Comparison of ENCODE assay signal across 24 mouse cellular contexts in the genomic region with DNA sequence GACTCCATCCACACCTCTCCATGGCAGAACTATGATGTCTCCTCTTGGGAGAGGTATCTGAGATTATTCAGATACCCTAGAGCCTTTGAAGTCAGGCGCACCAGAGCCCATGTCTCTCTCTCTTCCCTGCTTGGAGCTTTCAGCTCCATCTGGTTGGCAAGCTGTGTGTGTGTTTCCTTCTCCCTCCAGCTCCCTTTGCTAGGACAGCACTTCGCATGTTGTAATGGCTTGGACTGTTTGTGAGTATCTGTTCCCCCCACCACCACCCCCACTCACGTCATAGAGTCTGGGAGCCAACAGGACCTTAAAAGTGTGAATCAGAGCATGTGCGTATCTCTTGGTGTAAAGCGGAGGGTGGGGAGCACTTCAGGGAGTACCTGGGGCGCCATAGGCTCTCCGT. TPM values are rescaled to one million over a fixed set of nuclear protein-coding genes. Genes with fewer than 3 reads are reported as not detected.
DNase-seq lines count a peak whose midpoint lies in the region; ATAC-seq and TF ChIP-seq lines count a peak whose summit lies in the region.
"Had no signal": no experiment of that assay in that cellular context is flagged by ENCODE, and none has a peak within 500 bp of the region (broad histone marks: within the 10 kb centered on the region; RNA-seq: fewer than 3 reads in every experiment).

No protein-coding gene starts in this region.

- DNase-seq in cerebellum, postnatal 10 days: peak; percentile 62 to 74
- no peak for DNase-seq in cerebellum, adult 8-10 months
- DNase-seq in left cerebral cortex, adult 2 months (ENCODE audit: extremely low spot score in 1 of 2, low spot score in 2 of 2): no peak
- DNase-seq in left cerebral cortex, adult 9 months (ENCODE audit: low spot score in 2 of 2): no peak
- peak; percentile 74 for DNase-seq in forebrain, postnatal 0 days
- DNase-seq in lung, postnatal 4 days: no peak
- DNase-seq: adrenal gland, postnatal 25 days; B cell, adult 2 months; embryo, embryonic 11 days; heart, postnatal 14 days; kidney, adult 9 months; kidney, postnatal 25 days; liver, postnatal 0 days; lung, postnatal 10 days; spleen, adult 18-20 months; thymus, postnatal 4 days had no signal

- no peak overlapping the region for H3K9ac ChIP-seq in forebrain, postnatal 0 days
- H3K9ac ChIP-seq: hindbrain, embryonic 12.5 days; liver, postnatal 0 days; midbrain, embryonic 13.5 days; neural tube, embryonic 13.5 days had no signal

- intact Hi-C loops in left cerebral cortex, adult 2 months (cut with DNase I): no loop called here

- WGBS in forebrain, postnatal 0 days: 71% methylated on average over 7 of the region's 7 CpGs

- no peaks in the 10 kb centered on the region for H3K27me3 ChIP-seq in forebrain, postnatal 0 days (ENCODE audit: insufficient read depth, low read length)

- H3K4me2 ChIP-seq in forebrain, postnatal 0 days (ENCODE audit: low read depth): no peak overlapping the region
- H3K4me2 ChIP-seq: heart, embryonic 11.5 days; hindbrain, embryonic 12.5 days; midbrain, embryonic 13.5 days; neural tube, embryonic 13.5 days had no signal

- peaks cover 12% of the 10 kb centered on the region; the same call in 1 of the 2 replicates for H3K4me1 ChIP-seq in forebrain, postnatal 0 days (ENCODE audit: insufficient read depth)
- H3K4me1 ChIP-seq: hindbrain, embryonic 12.5 days had no signal

- TF ChIP-seq CTCF in left cerebral cortex, adult 2 months (IDR thresholded peaks at IDR 0.05): no peak
- no peak for TF ChIP-seq CTCF in forebrain, postnatal 0 days (IDR thresholded peaks at IDR 0.05; ENCODE audit: low read depth)

- H3K9me3 ChIP-seq in forebrain, postnatal 0 days (ENCODE audit: low read length): no peaks in the 10 kb centered on the region
- H3K9me3 ChIP-seq: hindbrain, embryonic 12.5 days; limb, embryonic 10.5 days; midbrain, embryonic 13.5 days; neural tube, embryonic 13.5 days had no signal

- peak overlapping the region; percentile 64 for H3K27ac ChIP-seq in left cerebral cortex, adult 2 months
- peak overlapping the region; percentile 54; the same call in 1 of the 2 replicates for H3K27ac ChIP-seq in forebrain, postnatal 0 days (ENCODE audit: low read depth, low read length)
- H3K27ac ChIP-seq: hindbrain, embryonic 12.5 days; limb, embryonic 10.5 days; midbrain, embryonic 13.5 days; neural tube, embryonic 13.5 days had no signal

- peak; percentile 89 for ATAC-seq in forebrain, postnatal 0 days
- ATAC-seq in erythroid progenitor cell, adult 5-6 weeks (replicated peaks; ENCODE audit: low FRiP score, poor library complexity, severe bottlenecking): no peak
- ATAC-seq: liver, postnatal 0 days; midbrain, embryonic 13.5 days had no signal

- H3K36me3 ChIP-seq in forebrain, postnatal 0 days (ENCODE audit: insufficient read depth): no peaks in the 10 kb centered on the region
- H3K36me3 ChIP-seq: hindbrain, embryonic 12.5 days; limb, embryonic 10.5 days; midbrain, embryonic 13.5 days; neural tube, embryonic 13.5 days had no signal

- no peak overlapping the region for H3K4me3 ChIP-seq in left cerebral cortex, adult 2 months
- no peak overlapping the region for H3K4me3 ChIP-seq in forebrain, postnatal 0 days (ENCODE audit: low read depth, low read length)
- H3K4me3 ChIP-seq: hindbrain, embryonic 12.5 days; limb, embryonic 10.5 days; midbrain, embryonic 13.5 days; neural tube, embryonic 13.5 days had no signal

RNA-seq across cellular contexts. Expression of a gene that starts 6.5 kb away (rescaled TPM):
- total RNA-seq in left cerebral cortex, adult 2 months (2021): 100 to 1,000 TPM; 798 to 848 TPM
- 98.4 and 102 TPM in 2 replicates for total RNA-seq in forebrain, postnatal 0 days (2014; rRNA removed)
- 40.0 and 49.8 TPM in 2 replicates for polyA plus RNA-seq in forebrain, postnatal 0 days (2015; fragmentation: Nextera tagmentation; extraction: Ambion mirVana)
- 2.9 and 5.4 TPM in 2 replicates for total RNA-seq in erythroid progenitor cell, adult 5-6 weeks (2015; ENCODE audit: low replicate concordance)
- 2.1 and 2.2 TPM in 2 replicates for total RNA-seq in erythroid progenitor cell, adult 5-6 weeks (2017; ENCODE audit: low replicate concordance)
- total RNA-seq: granulocyte monocyte progenitor cell, adult 5-6 weeks; megakaryocyte, adult 5-6 weeks had no signal

Comparison
In these comparisons a context has a peak if more than half of its experiments do, and no peak if none do; other contexts are left out.
1. DNase-seq: peak in cerebellum, postnatal 10 days (2 of 2) and forebrain, postnatal 0 days (single experiment); none in cerebellum, adult 8-10 months (single experiment), left cerebral cortex, adult 2 months (0 of 2), left cerebral cortex, adult 9 months (0 of 2) and lung, postnatal 4 days (0 of 2).
2. RNA of a gene that starts 6.5 kb away (total RNA-seq): 798 to 848 TPM in left cerebral cortex, adult 2 months and 98.4 to 102 TPM in forebrain, postnatal 0 days; 2.1 to 5.4 TPM in erythroid progenitor cell, adult 5-6 weeks; every median in the first group is over 10 times any median in the second.